ENCODE assay signal across 7 mouse cellular contexts in the genomic region with DNA sequence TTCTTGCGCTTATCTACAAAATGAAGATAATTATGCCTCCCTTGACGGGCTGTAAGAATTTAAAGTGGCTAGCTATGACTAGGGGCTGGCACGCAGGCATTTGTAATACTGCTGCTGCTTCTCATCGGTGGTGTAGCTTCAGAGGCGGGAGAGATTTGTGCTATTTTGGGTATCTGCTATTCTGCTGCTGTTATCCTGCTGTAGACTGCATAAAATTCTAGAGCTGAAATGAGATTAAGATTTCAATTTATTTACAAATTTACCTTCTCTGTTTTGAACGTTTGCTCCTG. TPM values are rescaled to one million over a fixed set of nuclear protein-coding genes. Genes with fewer than 3 reads are reported as not detected.
DNase-seq lines count a peak whose midpoint lies in the region; ATAC-seq lines count a peak whose summit lies in the region.

No protein-coding gene starts in this region.

- peaks cover 6% of the 10 kb centered on the region for H3K4me1 ChIP-seq in lung, embryonic 15.5 days
- H3K4me1 ChIP-seq in forebrain, embryonic 13.5 days, result peaks cover 19% of the 10 kb centered on the region
- H3K4me1 ChIP-seq in limb, embryonic 12.5 days (replicated peaks), result peaks cover 12% of the 10 kb centered on the region
- no peaks in the 10 kb centered on the region for H3K4me1 ChIP-seq in stomach, embryonic 15.5 days

- no peak for ATAC-seq in lung, embryonic 15.5 days (ENCODE audit: borderline replicate concordance, extremely low read depth, low FRiP score, low TSS enrichment)
- ATAC-seq in forebrain, embryonic 13.5 days, result no peak
- ATAC-seq in limb, embryonic 12.5 days (ENCODE audit: insufficient number of reproducible peaks, insufficient read depth, low FRiP score, low TSS enrichment, low read depth), result no peak
- no peak for ATAC-seq in stomach, embryonic 15.5 days (ENCODE audit: insufficient read depth, low FRiP score, low read depth)

- no peak for DNase-seq in lung, postnatal 36 days
- no peak for DNase-seq in spleen, adult 12 weeks (ENCODE audit: low spot score)
- no peak for DNase-seq in spleen, postnatal 4 days (ENCODE audit: low spot score in 2 of 2)

- H3K27me3 ChIP-seq in lung, embryonic 15.5 days, result peaks cover 3% of the 10 kb centered on the region; the same call in 1 of the 2 replicates
- H3K27me3 ChIP-seq in forebrain, embryonic 13.5 days, result peaks cover 10% of the 10 kb centered on the region; the same call in 1 of the 2 replicates
- H3K27me3 ChIP-seq in limb, embryonic 12.5 days, result peaks cover 13% of the 10 kb centered on the region
- H3K27me3 ChIP-seq in stomach, embryonic 15.5 days (replicated peaks), result no peaks in the 10 kb centered on the region

- H3K36me3 ChIP-seq in lung, embryonic 15.5 days, result no peaks in the 10 kb centered on the region
- H3K36me3 ChIP-seq in forebrain, embryonic 13.5 days (ENCODE audit: poor library complexity, severe bottlenecking), result 0 out of 2 replicates have a peak, but pooled peaks cover 6% of the 10 kb centered on the region
- no peaks in the 10 kb centered on the region for H3K36me3 ChIP-seq in limb, embryonic 12.5 days
- no peaks in the 10 kb centered on the region for H3K36me3 ChIP-seq in stomach, embryonic 15.5 days

- H3K9ac ChIP-seq in lung, embryonic 15.5 days, result no peak overlapping the region
- H3K9ac ChIP-seq in forebrain, embryonic 13.5 days, result peak overlapping the region; percentile 95
- H3K9ac ChIP-seq in limb, embryonic 12.5 days (replicated peaks), result peak overlapping the region; percentile 82
- H3K9ac ChIP-seq in stomach, embryonic 15.5 days, result no peak overlapping the region

- no peaks in the 10 kb centered on the region for H3K9me3 ChIP-seq in lung, embryonic 15.5 days
- no peaks in the 10 kb centered on the region for H3K9me3 ChIP-seq in forebrain, embryonic 13.5 days (replicated peaks)
- H3K9me3 ChIP-seq in limb, embryonic 12.5 days, result no peaks in the 10 kb centered on the region
- H3K9me3 ChIP-seq in stomach, embryonic 15.5 days, result no peaks in the 10 kb centered on the region

- H3K4me3 ChIP-seq in lung, embryonic 15.5 days, result peak overlapping the region; percentile 68
- peak overlapping the region; percentile 82 for H3K4me3 ChIP-seq in forebrain, embryonic 13.5 days
- H3K4me3 ChIP-seq in limb, embryonic 12.5 days (replicated peaks), result peak overlapping the region; percentile 83
- peak overlapping the region; percentile 89 for H3K4me3 ChIP-seq in stomach, embryonic 15.5 days (replicated peaks)

- peak overlapping the region; percentile 90 for H3K4me2 ChIP-seq in lung, embryonic 15.5 days
- peak overlapping the region; percentile 90 for H3K4me2 ChIP-seq in forebrain, embryonic 13.5 days
- H3K4me2 ChIP-seq in limb, embryonic 12.5 days, result peak overlapping the region; percentile 91
- H3K4me2 ChIP-seq in stomach, embryonic 15.5 days, result peak overlapping the region; percentile 92

- 35% methylated on average over 6 of the region's 6 CpGs for WGBS in lung, embryonic 15.5 days
- 49% methylated on average over 6 of the region's 6 CpGs for WGBS in forebrain, embryonic 13.5 days
- 68% methylated on average over 6 of the region's 6 CpGs for WGBS in limb, embryonic 12.5 days
- WGBS in stomach, embryonic 15.5 days, result 53% methylated on average over 6 of the region's 6 CpGs

- H3K27ac ChIP-seq in lung, embryonic 15.5 days, result no peak overlapping the region
- peak overlapping the region; percentile 92; the same call in 1 of the 2 replicates for H3K27ac ChIP-seq in forebrain, embryonic 13.5 days
- H3K27ac ChIP-seq in limb, embryonic 12.5 days, result no peak overlapping the region
- no peak overlapping the region for H3K27ac ChIP-seq in stomach, embryonic 15.5 days

RNA-seq across cellular contexts. Expression of a gene that starts 1.1 kb away (rescaled TPM):
- polyA plus RNA-seq in lung, embryonic 15.5 days (2015; fragmentation: Nextera tagmentation; extraction: Ambion mirVana), result 10.8 and 11.3 TPM in 2 replicates
- polyA plus RNA-seq in forebrain, embryonic 13.5 days (2015; fragmentation: Nextera tagmentation; extraction: Ambion mirVana), result 15.6 and 19.0 TPM in 2 replicates
- polyA plus RNA-seq in limb, embryonic 12.5 days (2016; fragmentation: Nextera tagmentation; extraction: Ambion mirVana), result 15.5 and 15.7 TPM in 2 replicates
- 10.3 and 13.3 TPM in 2 replicates for polyA plus RNA-seq in stomach, embryonic 15.5 days (2015; fragmentation: Nextera tagmentation; extraction: Ambion mirVana)

RNA-seq across cellular contexts. Expression of a gene that starts 48.5 kb away (rescaled TPM):
- 0.30 and 0.36 TPM in 2 replicates for polyA plus RNA-seq in lung, embryonic 15.5 days (2015; fragmentation: Nextera tagmentation; extraction: Ambion mirVana)
- 18.6 and 20.6 TPM in 2 replicates for polyA plus RNA-seq in forebrain, embryonic 13.5 days (2015; fragmentation: Nextera tagmentation; extraction: Ambion mirVana)
- 0.51 and 0.81 TPM in 2 replicates for polyA plus RNA-seq in limb, embryonic 12.5 days (2016; fragmentation: Nextera tagmentation; extraction: Ambion mirVana)
- 1.4 and 1.6 TPM in 2 replicates for polyA plus RNA-seq in stomach, embryonic 15.5 days (2015; fragmentation: Nextera tagmentation; extraction: Ambion mirVana)

RNA-seq across cellular contexts. Expression of a gene that starts 57.5 kb away (rescaled TPM):
- 10.8 and 12.0 TPM in 2 replicates for polyA plus RNA-seq in lung, embryonic 15.5 days (2015; fragmentation: Nextera tagmentation; extraction: Ambion mirVana)
- 14.1 and 15.4 TPM in 2 replicates for polyA plus RNA-seq in forebrain, embryonic 13.5 days (2015; fragmentation: Nextera tagmentation; extraction: Ambion mirVana)
- polyA plus RNA-seq in limb, embryonic 12.5 days (2016; fragmentation: Nextera tagmentation; extraction: Ambion mirVana), result 15.9 and 18.1 TPM in 2 replicates
- 11.2 and 11.7 TPM in 2 replicates for polyA plus RNA-seq in stomach, embryonic 15.5 days (2015; fragmentation: Nextera tagmentation; extraction: Ambion mirVana)

Comparison
In these comparisons a context has a peak if more than half of its experiments do, and no peak if none do; other contexts are left out.
1. H3K9ac ChIP-seq: peak in forebrain, embryonic 13.5 days (single experiment) and limb, embryonic 12.5 days (single experiment); none in lung, embryonic 15.5 days (single experiment) and stomach, embryonic 15.5 days (single experiment).
2. Peak in every context shown above with its lines, with median percentiles within 50 percentile points of each other: H3K4me2 ChIP-seq and H3K4me3 ChIP-seq.